Mouse (Mus musculus) heart, postnatal 0 days (tissue): ENCODE measurements at regions not wholly inside any gene's neighbourhood (a gene's known extent, or its start where the extent isn't known, plus 50 kb on each side); places are given as distances from the start of the nearest gene placed in this dataset.
"Not testable (repeated sequence)": the region's sequence is repeated elsewhere in the genome, so short reads cannot be mapped to it uniquely, and the experiment has no call there.

Source experiments
- CTCF ChIP-seq: IDR thresholded peaks from 2 replicates; pipeline ENCODE4 v1.5.1; 2016; ENCODE audit warnings: antibody characterized with exemption, control low read depth, low read depth
- EP300 ChIP-seq: IDR thresholded peaks from 2 replicates; pipeline ENCODE4 v1.6.1; 2016; ENCODE audit warnings: antibody characterized with exemption, low read depth

- not testable (repeated sequence) for TF ChIP-seq EP300, CTCF
Observed at GRCm38 (mm10) chr15:96099844-96100640, 187.3 kb upstream of the Arid2 start.
